Mouse (Mus musculus) stomach, embryonic 15.5 days (tissue): Measurements from ENCODE around the gene Eif1b. TPM values are rescaled to one million over a fixed set of nuclear protein-coding genes. Genes with fewer than 3 reads are reported as not detected.
"Not testable (repeated sequence)": the region's sequence is repeated elsewhere in the genome, so short reads cannot be mapped to it uniquely, and the experiment has no call there.

Source experiments
- ATAC-seq: fragments of 200-750 bp; cut with Nextera tagmentation; 2 replicates; pipeline ENCODE4 v1.8.0; 2017; ENCODE audit warnings: low read depth, moderate number of reproducible peaks, moderate TSS enrichment; ENCODE audit not compliant: insufficient read depth, low FRiP score
- H3K27ac ChIP-seq: fragments of 300-500 bp; sonication (generic); 2 replicates; pipeline ENCODE4 v1.5.1; 2015; ENCODE audit warnings: mild to moderate bottlenecking, inconsistent platforms
- H3K27me3 ChIP-seq: fragments of 300-500 bp; sonication (generic); replicated peaks from 2 replicates; pipeline ENCODE4 v1.6.1; 2015; ENCODE audit warnings: inconsistent platforms
- H3K36me3 ChIP-seq: fragments of 300-500 bp; sonication (generic); 2 replicates; pipeline ENCODE4 v1.6.1; 2015; ENCODE audit warnings: inconsistent platforms
- H3K4me1 ChIP-seq: fragments of 300-500 bp; sonication (generic); 2 replicates; pipeline ENCODE4 v1.6.1; 2015; ENCODE audit warnings: inconsistent platforms
- H3K4me2 ChIP-seq: fragments of 300-500 bp; sonication (generic); 2 replicates; pipeline ENCODE4 v1.6.1; 2015; ENCODE audit warnings: mild to moderate bottlenecking, inconsistent platforms
- H3K4me3 ChIP-seq: fragments of 300-500 bp; sonication (generic); replicated peaks from 2 replicates; pipeline ENCODE4 v1.5.1; 2015; ENCODE audit warnings: inconsistent platforms
- H3K9ac ChIP-seq: fragments of 300-500 bp; sonication (generic); 2 replicates; pipeline ENCODE4 v1.6.1; 2015; ENCODE audit warnings: inconsistent platforms
- H3K9me3 ChIP-seq: fragments of 300-500 bp; sonication (generic); 2 replicates; pipeline ENCODE4 v1.6.1; 2016; ENCODE audit warnings: inconsistent platforms
- WGBS: fragments of 180-500 bp; shearing (Covaris S2); methylation state at CpG from one replicate; pipeline ENCODE4 v1.1.7; 2015; 5-methylcytosine and 5-hydroxymethylcytosine counted together
- polyA plus RNA-seq: library from polyadenylated mRNA; unstranded; fragments of >200 nt; fragmentation: Nextera tagmentation; extraction: Ambion mirVana; gene quantifications from 2 replicates; pipeline ENCODE4 v1.2.1, GENCODE M21; 2015

The Eif1b gene
- polyA plus RNA-seq, 1 experiment from 2014 or later, result 162 TPM

GRCm38 (mm10) chr9:120527919-120528318 is 35.9 kb downstream of the Eif1b start:
- no peak overlapping the region for H3K27ac ChIP-seq
- no peak overlapping the region for H3K4me2 ChIP-seq
- 86% methylated on average over 8 of the region's 8 CpGs for WGBS
- H3K27me3 ChIP-seq, result no peaks in the 10 kb centered on the region
- H3K4me1 ChIP-seq, result no peaks in the 10 kb centered on the region
- ATAC-seq, result no peak
- H3K9ac ChIP-seq, result no peak overlapping the region
- no peak overlapping the region for H3K4me3 ChIP-seq
- no peaks in the 10 kb centered on the region for H3K36me3 ChIP-seq
- no peaks in the 10 kb centered on the region for H3K9me3 ChIP-seq

- no peak overlapping the region for H3K4me2 ChIP-seq
- WGBS, result 80% methylated on average over 17 of the region's 17 CpGs
- no peaks in the 10 kb centered on the region for H3K9me3 ChIP-seq
- no peak overlapping the region for H3K9ac ChIP-seq
- ATAC-seq, result no peak
- no peaks in the 10 kb centered on the region for H3K4me1 ChIP-seq
- no peaks in the 10 kb centered on the region for H3K27me3 ChIP-seq
- no peak overlapping the region for H3K27ac ChIP-seq
- no peaks in the 10 kb centered on the region for H3K36me3 ChIP-seq
- no peak overlapping the region for H3K4me3 ChIP-seq
Measured at GRCm38 (mm10) chr9:120528815-120529510, 36.9 kb downstream of the Eif1b start.

GRCm38 (mm10) chr9:120530471-120530870 is 38.4 kb downstream of the Eif1b start:
- ATAC-seq, result no peak
- H3K27me3 ChIP-seq, result no peaks in the 10 kb centered on the region
- H3K4me3 ChIP-seq, result no peak overlapping the region
- H3K27ac ChIP-seq, result no peak overlapping the region
- H3K9ac ChIP-seq, result no peak overlapping the region
- H3K4me1 ChIP-seq, result no peaks in the 10 kb centered on the region
- WGBS, result 69% methylated on average over 5 of the region's 5 CpGs
- no peaks in the 10 kb centered on the region for H3K9me3 ChIP-seq
- H3K4me2 ChIP-seq, result no peak overlapping the region
- no peaks in the 10 kb centered on the region for H3K36me3 ChIP-seq

GRCm38 (mm10) chr9:120532062-120532461 is 40.0 kb downstream of the Eif1b start:
- H3K36me3 ChIP-seq, result no peaks in the 10 kb centered on the region
- no peaks in the 10 kb centered on the region for H3K9me3 ChIP-seq
- no peak overlapping the region for H3K4me2 ChIP-seq
- H3K9ac ChIP-seq, result no peak overlapping the region
- no peaks in the 10 kb centered on the region for H3K4me1 ChIP-seq
- no peak overlapping the region for H3K4me3 ChIP-seq
- no peak for ATAC-seq
- WGBS, result 81% methylated on average over 6 of the region's 6 CpGs
- H3K27ac ChIP-seq, result no peak overlapping the region
- H3K27me3 ChIP-seq, result no peaks in the 10 kb centered on the region

GRCm38 (mm10) chr9:120532691-120533090 is 40.7 kb downstream of the Eif1b start:
- no peak overlapping the region for H3K27ac ChIP-seq
- WGBS, result 91% methylated on average over 5 of the region's 6 CpGs
- no peaks in the 10 kb centered on the region for H3K27me3 ChIP-seq
- ATAC-seq, result no peak
- H3K4me2 ChIP-seq, result no peak overlapping the region
- H3K36me3 ChIP-seq, result no peaks in the 10 kb centered on the region
- H3K9me3 ChIP-seq, result no peaks in the 10 kb centered on the region
- no peaks in the 10 kb centered on the region for H3K4me1 ChIP-seq
- H3K9ac ChIP-seq, result no peak overlapping the region
- H3K4me3 ChIP-seq, result no peak overlapping the region

GRCm38 (mm10) chr9:120533446-120533950 is 41.5 kb downstream of the Eif1b start:
- H3K9ac ChIP-seq, H3K4me2 ChIP-seq, H3K4me3 ChIP-seq, ATAC-seq, H3K36me3 ChIP-seq, H3K27me3 ChIP-seq, H3K9me3 ChIP-seq, H3K4me1 ChIP-seq, H3K27ac ChIP-seq: not testable (repeated sequence)
- 94% methylated on average over 8 of the region's 8 CpGs for WGBS

- peak; percentile 28; the same call in 1 of the 2 replicates for ATAC-seq
- H3K27ac ChIP-seq, result peak within 1 kb of the TSS; percentile 3
- H3K9me3 ChIP-seq, result no peaks in the 10 kb centered on the region
- H3K4me1 ChIP-seq, result peaks cover 15% of the 10 kb centered on the region
- H3K4me2 ChIP-seq, result peak within 1 kb of the TSS; percentile 86
- H3K36me3 ChIP-seq, result no peaks in the 10 kb centered on the region
- 2% methylated on average over 31 of the region's 31 CpGs for WGBS
- H3K27me3 ChIP-seq, result no peaks in the 10 kb centered on the region
- peak within 1 kb of the TSS; percentile 44 for H3K4me3 ChIP-seq
- H3K9ac ChIP-seq, result peak within 1 kb of the TSS; percentile 47
Measured at GRCm38 (mm10) chr9:120539662-120540251, 47.7 kb downstream of the Eif1b start, which contains the start of gene Entpd3. Entpd3 (plus strand) TSS chr9:120539818.

GRCm38 (mm10) chr9:120541411-120541810 is 49.4 kb downstream of the Eif1b start:
- Histone ChIP-seq H3K9me3 (no peaks in the 10 kb centered on the region), H3K4me3 (no peak overlapping the region), H3K4me1 (peaks cover 15% of the 10 kb centered on the region), H3K9ac (no peak overlapping the region), H3K27ac (peak overlapping the region; percentile 16; the same call in 1 of the 2 replicates), H3K4me2 (no peak overlapping the region), H3K36me3 (no peaks in the 10 kb centered on the region), H3K27me3 (no peaks in the 10 kb centered on the region)
- peak; percentile 68; the same call in 1 of the 2 replicates for ATAC-seq
- WGBS, result 20% methylated on average over 1 of the region's 2 CpGs

- no peak overlapping the region for H3K4me3 ChIP-seq
- H3K9me3 ChIP-seq, result no peaks in the 10 kb centered on the region
- H3K4me2 ChIP-seq, result peak overlapping the region; percentile 19; the same call in 1 of the 2 replicates
- peaks cover 20% of the 10 kb centered on the region for H3K4me1 ChIP-seq
- no peak for ATAC-seq
- no peak overlapping the region; the same call in 1 of the 2 replicates for H3K27ac ChIP-seq
- no peaks in the 10 kb centered on the region for H3K36me3 ChIP-seq
- no peak overlapping the region for H3K9ac ChIP-seq
- WGBS, result 18% methylated on average over 6 of the region's 6 CpGs
- no peaks in the 10 kb centered on the region for H3K27me3 ChIP-seq
Measured at GRCm38 (mm10) chr9:120542241-120542640, 50.2 kb downstream of the Eif1b start.

Other genes with a start within 250 kb of the Eif1b start
- 0.52 and 0.74 TPM in 2 replicates for gene Myrip, start 190.7 kb upstream of the Eif1b start, polyA plus RNA-seq
- gene Entpd3, start 47.6 kb downstream of the Eif1b start, polyA plus RNA-seq, result 5.5 and 5.7 TPM in 2 replicates
- 694 and 820 TPM in 2 replicates for gene Rpl14, start 79.2 kb downstream of the Eif1b start, polyA plus RNA-seq